Mouse (Mus musculus): Measurements from ENCODE around the gene Tex30. TPM values are rescaled to one million over a fixed set of nuclear protein-coding genes. Genes with fewer than 3 reads are reported as not detected.

Gene Tex30
- total and polyA plus RNA-seq, 3 experiments = 12.8 to 159 (median 65.6) TPM

DNA sequence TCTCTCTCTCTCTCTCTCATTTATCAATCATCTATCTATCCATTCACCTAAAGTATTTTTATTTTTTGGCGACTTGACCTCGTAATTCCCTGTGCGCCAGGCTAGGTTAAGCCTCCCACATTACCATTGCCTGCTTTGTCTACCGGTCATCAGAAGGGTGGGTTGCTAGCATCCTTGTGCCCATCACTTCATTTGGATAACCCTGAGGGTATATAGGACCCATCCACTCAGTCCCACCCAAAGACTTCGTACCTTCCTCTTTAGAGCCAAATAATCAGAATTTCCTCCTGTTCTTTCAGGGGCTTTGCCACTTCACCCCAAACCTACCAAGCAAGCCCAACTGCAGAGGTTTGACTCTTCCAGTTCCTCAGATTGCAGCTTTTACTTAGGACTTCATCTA lies 698 bp upstream of the Tex30 start:
- Histone ChIP-seq H3K27me3 (ENCODE audit: insufficient read depth, low read length) (no peaks in the 10 kb centered on the region), H3K9me3 (replicated peaks) (no peaks in the 10 kb centered on the region), H3K4me1 (ENCODE audit: insufficient read depth, low read depth, low read length) (peaks cover 22% of the 10 kb centered on the region), H3K36me3 (replicated peaks) (peaks cover 47% of the 10 kb centered on the region), H3K4me3 (ENCODE audit: low read depth, low read length) (peak overlapping the region; percentile 96)
- no peak for TF ChIP-seq GATA1 (IDR thresholded peaks at IDR 0.05; ENCODE audit: borderline replicate concordance, low read length)
- TF ChIP-seq POLR2AphosphoS5 (IDR thresholded peaks at IDR 0.05; ENCODE audit: insufficient replicate concordance, low read depth, low read length) = no peak
- TF ChIP-seq TAL1 (conservative IDR thresholded peaks at IDR 0.05; ENCODE audit: low read depth, low read length) = no peak
- TF ChIP-seq GATA2 (IDR thresholded peaks at IDR 0.05; ENCODE audit: borderline replicate concordance, low read depth, low read length) = no peak
- TF ChIP-seq CTCF (IDR thresholded peaks at IDR 0.05; ENCODE audit: low read depth, low read length) = no peak
- peak; percentile 20 for DNase-seq (ENCODE audit: low spot score)
- no peak for ATAC-seq (ENCODE audit: extremely low read depth, insufficient number of reproducible peaks, low FRiP score, poor library complexity, severe bottlenecking)

DNA sequence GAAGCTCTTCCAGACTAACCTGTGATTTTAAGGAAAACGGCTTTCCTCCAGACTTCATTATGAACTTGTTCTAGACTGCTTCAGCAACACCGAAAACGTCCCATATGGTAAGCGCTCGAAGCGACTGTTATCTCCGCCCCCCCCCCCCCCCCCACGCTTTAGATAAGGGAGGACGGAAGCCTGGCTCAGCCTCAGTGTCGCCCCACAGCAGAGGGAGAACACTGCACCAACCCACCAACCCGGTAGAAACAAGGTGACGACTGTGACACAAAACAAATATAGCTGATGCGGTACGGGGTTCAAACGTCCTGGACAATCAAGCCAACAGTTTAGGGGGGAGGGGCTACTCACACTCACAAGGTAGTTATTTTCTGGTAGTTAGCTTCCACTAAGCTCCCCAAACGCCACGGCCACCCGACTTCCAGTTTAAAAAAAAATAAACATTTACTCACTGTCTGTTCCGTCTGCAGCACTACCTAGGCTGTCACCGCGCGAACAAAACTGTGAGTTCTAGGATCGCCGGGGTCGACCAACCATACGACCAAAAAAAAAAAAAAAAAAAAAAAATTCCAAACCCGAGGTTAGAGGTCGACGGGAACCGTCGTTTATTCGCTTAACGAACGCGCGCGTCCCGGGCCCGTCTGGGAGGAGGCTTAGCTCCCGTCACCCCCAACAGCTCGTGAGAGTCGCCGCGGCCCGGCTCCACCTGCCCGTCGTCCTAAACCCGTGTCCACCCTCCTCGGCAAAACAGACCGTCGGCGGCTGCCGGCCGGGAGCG lies 604 bp downstream of the Tex30 start:
- no peaks in the 10 kb centered on the region for H3K27me3 ChIP-seq (ENCODE audit: insufficient read depth, low read length)
- H3K9me3 ChIP-seq (replicated peaks) = no peaks in the 10 kb centered on the region
- H3K4me3 ChIP-seq (ENCODE audit: low read depth, low read length) = peak overlapping the region; percentile 96
- DNase-seq (ENCODE audit: low spot score) = peak; percentile 39
- peak; percentile 41 for ATAC-seq (ENCODE audit: extremely low read depth, insufficient number of reproducible peaks, low FRiP score, poor library complexity, severe bottlenecking)
- no peak for TF ChIP-seq CTCF (IDR thresholded peaks at IDR 0.05; ENCODE audit: low read depth, low read length)
- H3K4me1 ChIP-seq (ENCODE audit: insufficient read depth, low read depth, low read length) = peaks cover 22% of the 10 kb centered on the region
- peaks cover 43% of the 10 kb centered on the region for H3K36me3 ChIP-seq (replicated peaks)

DNA sequence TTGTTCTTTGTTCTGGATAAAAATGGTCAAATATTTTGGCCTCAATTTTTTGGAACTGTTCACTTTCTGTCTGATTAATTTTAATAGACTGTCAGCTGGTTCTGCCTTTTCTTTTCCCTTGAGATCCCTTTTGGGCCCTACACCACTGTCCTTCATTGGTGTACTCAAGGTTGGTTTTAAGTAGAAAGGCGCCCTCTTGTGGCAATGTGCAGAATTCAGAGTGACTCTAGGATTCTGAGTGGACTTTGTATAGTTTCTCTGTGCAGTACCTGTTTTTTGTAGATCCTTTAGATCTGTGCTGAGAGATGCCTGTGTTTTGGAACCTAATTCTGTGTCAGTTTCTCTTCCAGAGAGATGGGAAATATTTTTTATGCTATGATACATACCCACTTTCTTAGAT lies 37.6 kb downstream of the Tex30 start:
- no peaks in the 10 kb centered on the region for H3K4me1 ChIP-seq (ENCODE audit: insufficient read depth, low read depth, low read length)
- peaks cover 14% of the 10 kb centered on the region; the same call in 1 of the 2 replicates for H3K27me3 ChIP-seq (ENCODE audit: insufficient read depth, low read length)
- H3K36me3 ChIP-seq (replicated peaks) = no peaks in the 10 kb centered on the region
- TF ChIP-seq CTCF (IDR thresholded peaks at IDR 0.05; ENCODE audit: low read depth, low read length) (peak; percentile 51; the same call in 1 of the 2 replicates), GATA2 (IDR thresholded peaks at IDR 0.05; ENCODE audit: borderline replicate concordance, low read depth, low read length) (no peak)
- DNase-seq (ENCODE audit: low spot score) (no peak), ATAC-seq (ENCODE audit: extremely low read depth, insufficient number of reproducible peaks, low FRiP score, poor library complexity, severe bottlenecking) (0 out of 2 replicates have a peak, but pooled peaks have one; percentile 15)
- H3K4me3 ChIP-seq (ENCODE audit: low read depth, low read length) = no peak overlapping the region
- no peaks in the 10 kb centered on the region for H3K9me3 ChIP-seq (replicated peaks)

DNA sequence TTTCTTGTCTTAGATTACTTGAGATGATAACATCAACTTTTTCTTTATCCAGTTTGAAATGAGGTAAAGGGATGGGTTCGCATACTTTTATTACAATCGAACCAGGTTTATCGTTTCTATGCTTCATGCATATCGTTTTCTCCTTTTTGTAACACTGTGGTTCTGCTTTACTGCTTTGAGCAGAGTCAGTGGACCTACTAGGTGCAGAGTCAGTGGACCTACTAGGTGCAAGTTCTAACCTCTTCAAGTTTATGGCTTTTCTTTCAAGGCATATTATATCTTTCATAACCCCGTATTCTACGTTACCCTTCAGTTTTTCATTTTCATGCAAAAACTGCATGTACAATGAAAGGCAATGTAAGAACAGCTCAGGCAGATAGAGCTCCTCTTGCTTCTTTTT lies 38.8 kb downstream of the Tex30 start:
- no peak for DNase-seq (ENCODE audit: low spot score)
- TF ChIP-seq TAL1 (conservative IDR thresholded peaks at IDR 0.05; ENCODE audit: low read depth, low read length) = no peak
- TF ChIP-seq POLR2AphosphoS5 (IDR thresholded peaks at IDR 0.05; ENCODE audit: insufficient replicate concordance, low read depth, low read length) = no peak
- TF ChIP-seq GATA1 (IDR thresholded peaks at IDR 0.05; ENCODE audit: borderline replicate concordance, low read length) = no peak
- TF ChIP-seq GATA2 (IDR thresholded peaks at IDR 0.05; ENCODE audit: borderline replicate concordance, low read depth, low read length) = no peak
- TF ChIP-seq CTCF (IDR thresholded peaks at IDR 0.05; ENCODE audit: low read depth, low read length) = no peak
- no peaks in the 10 kb centered on the region for H3K36me3 ChIP-seq (replicated peaks)
- no peaks in the 10 kb centered on the region for H3K4me1 ChIP-seq (ENCODE audit: insufficient read depth, low read depth, low read length)
- peaks cover 13% of the 10 kb centered on the region; the same call in 1 of the 2 replicates for H3K27me3 ChIP-seq (ENCODE audit: insufficient read depth, low read length)
- ATAC-seq (ENCODE audit: extremely low read depth, insufficient number of reproducible peaks, low FRiP score, poor library complexity, severe bottlenecking) = no peak
- no peaks in the 10 kb centered on the region for H3K9me3 ChIP-seq (replicated peaks)
- no peak overlapping the region for H3K4me3 ChIP-seq (ENCODE audit: low read depth, low read length)

DNA sequence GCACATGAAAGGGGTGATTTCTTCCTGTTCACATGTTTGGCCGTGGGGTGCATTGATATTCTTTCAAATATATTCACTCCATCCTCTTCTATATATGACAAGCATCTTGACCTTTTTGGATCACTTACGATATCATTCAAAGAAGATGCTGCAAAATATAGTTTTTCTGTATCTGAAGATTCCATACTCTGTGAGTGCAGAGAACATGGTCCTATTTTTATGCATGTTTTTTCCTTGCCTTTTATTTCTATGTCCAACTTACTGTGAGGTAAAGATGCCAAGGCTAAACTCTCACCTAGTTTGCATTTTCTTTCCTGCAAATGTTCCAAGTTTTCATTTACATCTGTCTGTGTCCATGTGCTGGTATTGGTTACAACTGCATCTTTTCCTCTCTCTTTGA lies 40.4 kb downstream of the Tex30 start, which contains the start of gene Gm8251:
Gene Gm8251 (minus strand): TSS at position 101 of the 400 bp plus-strand sequence.
- TF ChIP-seq TAL1 (conservative IDR thresholded peaks at IDR 0.05; ENCODE audit: low read depth, low read length) = no peak
- no peak for TF ChIP-seq GATA1 (IDR thresholded peaks at IDR 0.05; ENCODE audit: borderline replicate concordance, low read length)
- no peak for TF ChIP-seq POLR2AphosphoS5 (IDR thresholded peaks at IDR 0.05; ENCODE audit: insufficient replicate concordance, low read depth, low read length)
- TF ChIP-seq CTCF (IDR thresholded peaks at IDR 0.05; ENCODE audit: low read depth, low read length) = no peak
- no peak for TF ChIP-seq GATA2 (IDR thresholded peaks at IDR 0.05; ENCODE audit: borderline replicate concordance, low read depth, low read length)
- no peaks in the 10 kb centered on the region for H3K36me3 ChIP-seq (replicated peaks)
- peaks cover 7% of the 10 kb centered on the region; the same call in 1 of the 2 replicates for H3K27me3 ChIP-seq (ENCODE audit: insufficient read depth, low read length)
- H3K4me3 ChIP-seq (ENCODE audit: low read depth, low read length) = no peak within 1 kb of the TSS
- ATAC-seq (ENCODE audit: extremely low read depth, insufficient number of reproducible peaks, low FRiP score, poor library complexity, severe bottlenecking) (no peak), DNase-seq (ENCODE audit: low spot score) (no peak)
- no peaks in the 10 kb centered on the region for H3K9me3 ChIP-seq (replicated peaks)
- no peaks in the 10 kb centered on the region for H3K4me1 ChIP-seq (ENCODE audit: insufficient read depth, low read depth, low read length)

DNA sequence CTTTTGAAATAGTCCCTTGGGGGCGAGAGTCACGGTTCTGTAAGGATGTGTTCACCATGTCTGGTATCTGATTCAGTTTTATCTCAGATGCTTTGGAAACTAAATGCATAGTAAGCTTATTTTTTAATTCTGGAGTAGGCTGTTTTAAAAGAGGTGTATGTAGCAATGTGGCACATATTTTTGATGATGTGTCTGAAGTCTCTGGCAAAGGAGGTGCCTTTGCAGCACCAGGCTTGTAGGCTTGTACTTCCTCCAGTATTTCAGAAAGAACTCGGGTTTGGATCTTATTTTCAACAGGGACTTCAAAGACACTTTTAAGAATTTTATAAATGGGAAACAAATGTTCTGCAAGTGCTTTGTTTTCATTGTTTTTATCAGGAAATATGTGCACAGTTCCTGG lies 44.4 kb downstream of the Tex30 start:
- H3K27me3 ChIP-seq (ENCODE audit: insufficient read depth, low read length) = no peaks in the 10 kb centered on the region; the same call in 1 of the 2 replicates
- no peaks in the 10 kb centered on the region for H3K9me3 ChIP-seq (replicated peaks)
- H3K4me1 ChIP-seq (ENCODE audit: insufficient read depth, low read depth, low read length) = no peaks in the 10 kb centered on the region
- TF ChIP-seq GATA2 (IDR thresholded peaks at IDR 0.05; ENCODE audit: borderline replicate concordance, low read depth, low read length) (no peak), CTCF (IDR thresholded peaks at IDR 0.05; ENCODE audit: low read depth, low read length) (no peak), POLR2AphosphoS5 (IDR thresholded peaks at IDR 0.05; ENCODE audit: insufficient replicate concordance, low read depth, low read length) (no peak), TAL1 (conservative IDR thresholded peaks at IDR 0.05; ENCODE audit: low read depth, low read length) (no peak), GATA1 (IDR thresholded peaks at IDR 0.05; ENCODE audit: borderline replicate concordance, low read length) (no peak)
- DNase-seq (ENCODE audit: low spot score) = no peak
- no peak overlapping the region for H3K4me3 ChIP-seq (ENCODE audit: low read depth, low read length)
- ATAC-seq (ENCODE audit: extremely low read depth, insufficient number of reproducible peaks, low FRiP score, poor library complexity, severe bottlenecking) = no peak
- H3K36me3 ChIP-seq (replicated peaks) = no peaks in the 10 kb centered on the region
